Mouse (Mus musculus) bone marrow macrophage, adult 2 months (primary cell): ENCODE measurements around the gene Ddb2.

ENCODE experiments used
- CTCF ChIP-seq: IDR thresholded peaks from 2 replicates; pipeline ENCODE4 v1.5.1; 2012; ENCODE audit warnings: low read depth, mild to moderate bottlenecking, low read length, moderate library complexity
- POLR2A ChIP-seq: IDR thresholded peaks from 2 replicates; pipeline ENCODE4 v1.6.1; 2012; ENCODE audit warnings: mild to moderate bottlenecking, low read depth, low read length, borderline replicate concordance

- no peak for TF ChIP-seq CTCF
- TF ChIP-seq POLR2A, result no peak
These were observed 73.2 kb downstream of the Ddb2 start for GRCm38 (mm10) chr2:91163532-91163931.
